Mouse (Mus musculus) thymus, adult 2 months (tissue): Measurements from ENCODE around the gene Adprm.

ENCODE experiments used
- CTCF ChIP-seq: fragments of 200-500 bp; IDR thresholded peaks from 2 replicates; pipeline ENCODE4 v1.5.1; 2012; ENCODE audit warnings: mild to moderate bottlenecking, control low read depth, low read length, moderate library complexity, borderline replicate concordance; ENCODE audit not compliant: control insufficient read depth, poor library complexity, insufficient read depth; ENCODE audit errors: extremely low read depth
- POLR2A ChIP-seq: fragments of 200-500 bp; IDR thresholded peaks from 2 replicates; pipeline ENCODE4 v1.6.1; 2012; ENCODE audit warnings: mild to moderate bottlenecking, low read length, control low read depth, moderate library complexity; ENCODE audit not compliant: control insufficient read depth, poor library complexity, insufficient read depth; ENCODE audit errors: extremely low read depth

DNA sequence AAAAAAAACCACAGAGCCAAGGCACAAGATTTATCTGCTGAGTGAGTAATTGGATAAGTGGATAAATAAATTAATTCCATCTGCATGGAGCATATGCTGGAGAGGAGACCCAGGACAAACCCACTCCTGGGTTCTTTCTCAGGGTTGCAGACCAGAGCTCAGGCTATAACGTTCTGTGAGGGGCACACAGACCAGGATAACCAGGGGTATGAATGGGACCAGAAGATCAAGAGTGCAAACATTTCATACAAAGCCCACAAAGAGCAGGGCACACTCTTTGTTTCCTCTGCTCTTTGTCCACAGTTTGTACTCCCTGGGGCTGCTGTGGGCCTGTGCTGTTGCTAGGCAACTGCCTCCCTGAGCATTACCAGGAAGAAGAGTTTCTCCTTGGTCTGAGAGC, 50.7 kb downstream of the Adprm start:
- no peak for TF ChIP-seq CTCF
- no peak for TF ChIP-seq POLR2A
